Mouse (Mus musculus) left cerebral cortex, postnatal 14 days (tissue): Measurements from ENCODE around the gene Rabep2. TPM values are rescaled to one million over a fixed set of nuclear protein-coding genes. Genes with fewer than 3 reads are reported as not detected.

Experiments used
- DNase-seq, 2 experiments: peaks; one replicate each; pipeline ENCODE4 v3.0.0; 2021 to 2022; ENCODE audit warnings: low spot score in 2 of 2, mixed read lengths in 1 of 2
- intact Hi-C: fragments of 180-260 bp; cut with DNase I; formaldehyde crosslinking; loops from one replicate; pipeline ENCODE4 v1.15.1; 2025
- total RNA-seq, 2 experiments: library from RNA; stranded (reverse); gene quantifications; 2 replicates each; pipeline ENCODE4 v1.2.3; 2021

Rabep2 gene
- total RNA-seq, 2 experiments from 2014 or later, result 11.4 to 12.6 TPM

GRCm38 (mm10) chr7:126458844-126459618 lies 30.5 kb downstream of the Rabep2 start:
- intact Hi-C loops, result loop anchor here (5.0 kb wide), 1 partner anchor 52 kb away; no protein-coding TSS in a partner anchor
- DNase-seq, result no peak

GRCm38 (mm10) chr7:126460623-126461399 lies 32.3 kb downstream of the Rabep2 start:
- DNase-seq, result no peak
- intact Hi-C loops, result no loop called here

GRCm38 (mm10) chr7:126461626-126462025 lies 33.1 kb downstream of the Rabep2 start:
- DNase-seq, result no peak
- intact Hi-C loops, result no loop called here

- no peak for DNase-seq
- intact Hi-C loops, result no loop called here
Measured at GRCm38 (mm10) chr7:126463004-126463403, 34.4 kb downstream of the Rabep2 start, which contains the start of gene Atp2a1. TSS of gene Atp2a1 (minus strand) at chr7:126463108.

- intact Hi-C loops, result no loop called here
- DNase-seq, result no peak
Measured at GRCm38 (mm10) chr7:126463547-126463946, 35.0 kb downstream of the Rabep2 start.

- no peak for DNase-seq
- intact Hi-C loops, result no loop called here
Measured at GRCm38 (mm10) chr7:126464121-126464520, 35.6 kb downstream of the Rabep2 start.

- DNase-seq, result no peak
- intact Hi-C loops, result loop anchor here (5.0 kb wide), 1 partner anchor 68 kb away; the partner anchor contains the start of gene Nfatc2ip
Measured at GRCm38 (mm10) chr7:126464836-126465235, 36.3 kb downstream of the Rabep2 start.

- intact Hi-C loops, result loop anchor here (5.0 kb wide), 1 partner anchor 68 kb away; the partner anchor contains the start of gene Nfatc2ip
Measured at GRCm38 (mm10) chr7:126465246-126466030, 36.9 kb downstream of the Rabep2 start.

GRCm38 (mm10) chr7:126466116-126466515 lies 37.6 kb downstream of the Rabep2 start:
- intact Hi-C loops, result loop anchor here (5.0 kb wide), 1 partner anchor 69 kb away; the partner anchor contains the start of gene Nfatc2ip
- DNase-seq, result no peak

More at GRCm38 (mm10) chr7:126465246-126466030, 36.9 kb downstream of the Rabep2 start:
- no peak for DNase-seq

GRCm38 (mm10) chr7:126466707-126467106 lies 38.1 kb downstream of the Rabep2 start:
- intact Hi-C loops, result loop anchor here (5.0 kb wide), 1 partner anchor 69 kb away; the partner anchor contains the start of gene Nfatc2ip

GRCm38 (mm10) chr7:126467271-126467670 lies 38.7 kb downstream of the Rabep2 start:
- DNase-seq, result peak in 1 of 2 experiments; percentile 28
- intact Hi-C loops, result loop anchor here (5.0 kb wide), 1 partner anchor 70 kb away; the partner anchor contains the start of gene Nfatc2ip

More at GRCm38 (mm10) chr7:126466707-126467106, 38.1 kb downstream of the Rabep2 start:
- no peak for DNase-seq

GRCm38 (mm10) chr7:126467834-126468627 lies 39.5 kb downstream of the Rabep2 start:
- intact Hi-C loops, result loop anchor here (5.0 kb wide), 1 partner anchor 71 kb away; the partner anchor contains the start of gene Nfatc2ip
- no peak for DNase-seq

GRCm38 (mm10) chr7:126470077-126470476 lies 41.5 kb downstream of the Rabep2 start:
- intact Hi-C loops, result no loop called here
- DNase-seq, result no peak

- intact Hi-C loops, result no loop called here
- no peak for DNase-seq
Measured at GRCm38 (mm10) chr7:126471361-126471760, 42.8 kb downstream of the Rabep2 start.

- intact Hi-C loops, result no loop called here
- DNase-seq, result no peak
Measured at GRCm38 (mm10) chr7:126471853-126472252, 43.3 kb downstream of the Rabep2 start.

- DNase-seq, result no peak
- intact Hi-C loops, result no loop called here
Measured at GRCm38 (mm10) chr7:126472306-126472705, 43.7 kb downstream of the Rabep2 start.

GRCm38 (mm10) chr7:126472713-126473112 lies 44.2 kb downstream of the Rabep2 start:
- intact Hi-C loops, result no loop called here
- DNase-seq, result no peak

GRCm38 (mm10) chr7:126473470-126474086 lies 45.0 kb downstream of the Rabep2 start:
- intact Hi-C loops, result no loop called here
- DNase-seq, result no peak
